Comparison of ENCODE assay signal across 15 mouse cellular contexts in the genomic region with DNA sequence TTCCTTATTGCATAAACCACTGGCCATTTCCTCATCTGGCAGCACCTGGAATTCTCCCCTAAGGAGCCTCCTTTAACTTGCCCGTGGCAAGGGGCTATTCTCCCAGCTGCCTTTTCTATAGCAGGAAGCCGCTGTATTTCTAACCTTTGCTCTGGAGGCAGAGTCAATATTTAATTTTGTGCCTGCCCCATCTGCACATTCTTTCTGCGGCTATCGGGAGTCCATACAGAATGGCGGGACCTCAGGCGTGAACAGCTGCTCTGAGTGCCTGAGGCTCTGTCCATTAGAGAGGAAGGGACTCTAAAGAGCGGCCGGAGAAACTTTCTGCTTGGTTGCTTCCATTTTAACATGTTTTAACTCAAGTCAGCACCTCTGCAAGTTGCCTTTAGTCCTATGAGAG.
DNase-seq lines count a peak whose midpoint lies in the region; ATAC-seq and TF ChIP-seq lines count a peak whose summit lies in the region.
"Had no signal": no experiment of that assay in that cellular context is flagged by ENCODE, and none has a peak within 500 bp of the region (broad histone marks: within the 10 kb centered on the region; RNA-seq: fewer than 3 reads in every experiment).

No protein-coding gene starts in this region.

- ATAC-seq in midbrain, embryonic 13.5 days, result no peak
- ATAC-seq in stomach, postnatal 0 days (ENCODE audit: low FRiP score, low TSS enrichment), result peak; percentile 73
- ATAC-seq in lung, postnatal 0 days, result no peak
- ATAC-seq in cerebellum, adult (ENCODE audit: insufficient number of reproducible peaks, low FRiP score, low TSS enrichment), result no peak
- ATAC-seq: activated CD4-positive, CD25-positive, alpha-beta regulatory T cell, adult 4 months had no signal

- H3K27me3 ChIP-seq in midbrain, embryonic 10.5 days (ENCODE audit: low read depth, poor library complexity, severe bottlenecking), result no peaks in the 10 kb centered on the region
- H3K27me3 ChIP-seq in midbrain, embryonic 13.5 days, result no peaks in the 10 kb centered on the region
- H3K27me3 ChIP-seq in liver, adult 2 months (ENCODE audit: control insufficient read depth, insufficient read depth, low read length), result no peaks in the 10 kb centered on the region
- no peaks in the 10 kb centered on the region for H3K27me3 ChIP-seq in stomach, postnatal 0 days (ENCODE audit: control insufficient read depth, insufficient read depth, low read length)
- H3K27me3 ChIP-seq in lung, postnatal 0 days (replicated peaks; ENCODE audit: insufficient read depth, low read length), result no peaks in the 10 kb centered on the region

- TF ChIP-seq POLR2A in liver, adult 2 months (IDR thresholded peaks at IDR 0.05; ENCODE audit: extremely low read depth, insufficient read depth, low read length), result no peak

- WGBS in midbrain, embryonic 10.5 days, result 64% methylated on average over 8 of the region's 8 CpGs
- WGBS in midbrain, embryonic 13.5 days, result 53% methylated on average over 8 of the region's 8 CpGs
- 33% methylated on average over 8 of the region's 8 CpGs for WGBS in liver, adult 2 months
- 47% methylated on average over 8 of the region's 8 CpGs for WGBS in stomach, postnatal 0 days
- WGBS in lung, postnatal 0 days, result 33% methylated on average over 8 of the region's 8 CpGs

- H3K9me3 ChIP-seq in midbrain, embryonic 10.5 days (replicated peaks), result no peaks in the 10 kb centered on the region
- H3K9me3 ChIP-seq in midbrain, embryonic 13.5 days, result no peaks in the 10 kb centered on the region
- no peaks in the 10 kb centered on the region for H3K9me3 ChIP-seq in stomach, postnatal 0 days (ENCODE audit: control insufficient read depth, low read length)
- no peaks in the 10 kb centered on the region for H3K9me3 ChIP-seq in lung, postnatal 0 days (ENCODE audit: low read length)
- H3K9me3 ChIP-seq: heart, embryonic 10.5 days had no signal

- TF ChIP-seq EP300 in stomach, postnatal 0 days (optimal IDR thresholded peaks at IDR 0.05), result no peak
- TF ChIP-seq EP300 in lung, postnatal 0 days (IDR thresholded peaks at IDR 0.05), result no peak

- H3K4me2 ChIP-seq in midbrain, embryonic 13.5 days (replicated peaks), result no peak overlapping the region
- H3K4me2 ChIP-seq in stomach, postnatal 0 days (replicated peaks; ENCODE audit: low read depth), result no peak overlapping the region
- no peak overlapping the region for H3K4me2 ChIP-seq in lung, postnatal 0 days (replicated peaks; ENCODE audit: low read depth, low read length)

- DNase-seq in midbrain, embryonic 10.5 days (ENCODE audit: low spot score), result peak; percentile 21
- DNase-seq in kidney, adult 9 months, result peak; percentile 37
- DNase-seq in liver, adult 2 months (ENCODE audit: extremely low read depth, low read depth, low spot score), result peak; percentile 1
- DNase-seq in stomach, postnatal 0 days (ENCODE audit: low spot score), result peak; percentile 62
- DNase-seq in lung, postnatal 0 days (ENCODE audit: low spot score), result no peak
- no peak for DNase-seq in testis, postnatal 14 days (ENCODE audit: low spot score)
- DNase-seq: cerebellum, postnatal 25 days; left cerebral cortex, postnatal 4 days; lung, postnatal 10 days; thymus, postnatal 14 days had no signal

- H3K4me3 ChIP-seq in midbrain, embryonic 10.5 days, result no peak overlapping the region
- H3K4me3 ChIP-seq in midbrain, embryonic 13.5 days (replicated peaks), result no peak overlapping the region
- H3K4me3 ChIP-seq in liver, adult 2 months (ENCODE audit: insufficient read depth, low read depth, low read length), result no peak overlapping the region
- no peak overlapping the region for H3K4me3 ChIP-seq in stomach, postnatal 0 days (ENCODE audit: low read depth, low read length)
- H3K4me3 ChIP-seq in lung, postnatal 0 days (ENCODE audit: low read depth, low read length), result no peak overlapping the region
- H3K4me3 ChIP-seq: erythroblast, embryonic 14.5 days; heart, embryonic 10.5 days had no signal

- TF ChIP-seq CTCF in liver, adult 2 months (IDR thresholded peaks at IDR 0.05; ENCODE audit: low read depth, low read length), result no peak
- TF ChIP-seq CTCF in stomach, postnatal 0 days (IDR thresholded peaks at IDR 0.05; ENCODE audit: low read depth), result no peak
- no peak for TF ChIP-seq CTCF in lung, postnatal 0 days (IDR thresholded peaks at IDR 0.05)

- H3K9ac ChIP-seq in midbrain, embryonic 13.5 days (replicated peaks), result no peak overlapping the region
- H3K9ac ChIP-seq in liver, adult 2 months (ENCODE audit: low read depth, low read length), result no peak overlapping the region
- no peak overlapping the region for H3K9ac ChIP-seq in stomach, postnatal 0 days (ENCODE audit: low read length)
- no peak overlapping the region for H3K9ac ChIP-seq in lung, postnatal 0 days (replicated peaks; ENCODE audit: low read depth)

- no peak overlapping the region for H3K27ac ChIP-seq in midbrain, embryonic 10.5 days (replicated peaks)
- no peak overlapping the region for H3K27ac ChIP-seq in midbrain, embryonic 13.5 days
- H3K27ac ChIP-seq in liver, adult 2 months (replicated peaks; ENCODE audit: insufficient read depth, low read depth, low read length), result no peak overlapping the region
- peak overlapping the region; percentile 79 for H3K27ac ChIP-seq in stomach, postnatal 0 days (replicated peaks)
- no peak overlapping the region for H3K27ac ChIP-seq in lung, postnatal 0 days (ENCODE audit: low read length)
- H3K27ac ChIP-seq: heart, embryonic 10.5 days had no signal

- H3K4me1 ChIP-seq in midbrain, embryonic 10.5 days, result peaks cover 17% of the 10 kb centered on the region; the same call in 1 of the 2 replicates
- H3K4me1 ChIP-seq in midbrain, embryonic 13.5 days (replicated peaks), result peaks cover 4% of the 10 kb centered on the region
- H3K4me1 ChIP-seq in liver, adult 2 months (ENCODE audit: control insufficient read depth, insufficient read depth, low read length), result peaks cover 2% of the 10 kb centered on the region; the same call in 1 of the 2 replicates
- H3K4me1 ChIP-seq in stomach, postnatal 0 days (replicated peaks; ENCODE audit: control insufficient read depth, insufficient read depth), result no peaks in the 10 kb centered on the region
- no peaks in the 10 kb centered on the region for H3K4me1 ChIP-seq in lung, postnatal 0 days (ENCODE audit: insufficient read depth, low read depth, low read length)
- H3K4me1 ChIP-seq: heart, embryonic 10.5 days had no signal

- no peaks in the 10 kb centered on the region for H3K36me3 ChIP-seq in midbrain, embryonic 10.5 days
- H3K36me3 ChIP-seq in midbrain, embryonic 13.5 days, result no peaks in the 10 kb centered on the region
- no peaks in the 10 kb centered on the region for H3K36me3 ChIP-seq in liver, adult 2 months (ENCODE audit: control insufficient read depth, insufficient read depth, low read length)
- H3K36me3 ChIP-seq in stomach, postnatal 0 days (ENCODE audit: control insufficient read depth, insufficient read depth, low read length), result no peaks in the 10 kb centered on the region
- H3K36me3 ChIP-seq in lung, postnatal 0 days (ENCODE audit: insufficient read depth, low read length), result no peaks in the 10 kb centered on the region
- H3K36me3 ChIP-seq: heart, embryonic 10.5 days had no signal

- H3K79me2 ChIP-seq in liver, adult 2 months (ENCODE audit: control insufficient read depth, insufficient read depth, low read length), result no peaks in the 10 kb centered on the region

Comparison
In these comparisons a context has a peak if more than half of its experiments do, and no peak if none do; other contexts are left out.
1. DNase-seq: peak in midbrain, embryonic 10.5 days (single experiment), kidney, adult 9 months (single experiment), liver, adult 2 months (single experiment) and stomach, postnatal 0 days (single experiment); none in lung, postnatal 0 days (single experiment) and testis, postnatal 14 days (single experiment).